Mouse (Mus musculus) left cerebral cortex, adult 2 months (tissue): ENCODE results near the gene Slc9a3r2. TPM values are rescaled to one million over a fixed set of nuclear protein-coding genes. Genes with fewer than 3 reads are reported as not detected.

Experiments used
- DNase-seq, 2 experiments: peaks; one replicate each; pipeline ENCODE4 v3.0.0; 2021 to 2022; ENCODE audit warnings: low spot score in 2 of 2, mixed read lengths in 1 of 2; ENCODE audit errors: extremely low spot score in 1 of 2
- H3K27ac ChIP-seq: fragments of 200-600 bp; 2 replicates; pipeline ENCODE4 v1.8.1; 2022
- H3K4me3 ChIP-seq: fragments of 200-600 bp; 2 replicates; pipeline ENCODE4 v1.8.1; 2022
- CTCF ChIP-seq: fragments of 200-600 bp; IDR thresholded peaks from 2 replicates; pipeline ENCODE4 v1.8.1; 2022; ENCODE audit warnings: antibody characterized with exemption, mild to moderate bottlenecking, moderate library complexity
- intact Hi-C: fragments of 180-260 bp; cut with DNase I; formaldehyde crosslinking; loops from one replicate; pipeline ENCODE4 v1.15.1; 2025
- total RNA-seq, 2 experiments: library from RNA; stranded (reverse); gene quantifications; 2 replicates each; pipeline ENCODE4 v1.2.3; 2021

Gene Slc9a3r2
- total RNA-seq, 2 experiments from 2014 or later: 50.2 to 51.0 TPM

- intact Hi-C loops: no loop called here
- no peak for DNase-seq
- peak within 1 kb of the TSS; percentile 30 for H3K4me3 ChIP-seq
- TF ChIP-seq CTCF: no peak; the same call in 1 of the 2 replicates
- no peak within 1 kb of the TSS for H3K27ac ChIP-seq
These were observed 8.1 kb upstream of the Slc9a3r2 start, which contains the start of gene Npw for GRCm38 (mm10) chr17:24658017-24658758. Npw (minus strand) TSS chr17:24658457.

DNA sequence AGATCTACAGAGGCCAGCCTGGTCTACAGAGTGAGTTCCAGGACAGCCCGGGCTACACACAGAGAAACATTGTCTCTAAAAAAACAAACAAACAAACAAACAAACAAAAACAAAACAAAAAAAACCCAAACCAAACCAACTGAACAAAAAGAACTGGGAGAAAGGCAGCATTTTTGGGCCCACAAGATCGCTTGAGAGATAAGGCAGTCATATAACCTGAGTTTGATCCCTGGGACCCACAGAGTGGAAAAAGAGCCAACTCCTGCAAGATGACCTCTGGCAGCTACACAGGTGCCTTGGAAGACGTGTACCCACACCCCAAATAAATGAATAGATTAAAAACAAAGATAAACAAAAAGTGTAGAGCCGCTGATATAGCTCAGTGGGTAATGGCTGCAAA, 4.8 kb upstream of the Slc9a3r2 start:
- no peak for TF ChIP-seq CTCF
- no peak for DNase-seq
- no peak overlapping the region for H3K27ac ChIP-seq
- H3K4me3 ChIP-seq: no peak overlapping the region
- intact Hi-C loops: loop anchor here (2.0 kb wide), 1 partner anchor 126 kb away; no protein-coding TSS in a partner anchor

DNA sequence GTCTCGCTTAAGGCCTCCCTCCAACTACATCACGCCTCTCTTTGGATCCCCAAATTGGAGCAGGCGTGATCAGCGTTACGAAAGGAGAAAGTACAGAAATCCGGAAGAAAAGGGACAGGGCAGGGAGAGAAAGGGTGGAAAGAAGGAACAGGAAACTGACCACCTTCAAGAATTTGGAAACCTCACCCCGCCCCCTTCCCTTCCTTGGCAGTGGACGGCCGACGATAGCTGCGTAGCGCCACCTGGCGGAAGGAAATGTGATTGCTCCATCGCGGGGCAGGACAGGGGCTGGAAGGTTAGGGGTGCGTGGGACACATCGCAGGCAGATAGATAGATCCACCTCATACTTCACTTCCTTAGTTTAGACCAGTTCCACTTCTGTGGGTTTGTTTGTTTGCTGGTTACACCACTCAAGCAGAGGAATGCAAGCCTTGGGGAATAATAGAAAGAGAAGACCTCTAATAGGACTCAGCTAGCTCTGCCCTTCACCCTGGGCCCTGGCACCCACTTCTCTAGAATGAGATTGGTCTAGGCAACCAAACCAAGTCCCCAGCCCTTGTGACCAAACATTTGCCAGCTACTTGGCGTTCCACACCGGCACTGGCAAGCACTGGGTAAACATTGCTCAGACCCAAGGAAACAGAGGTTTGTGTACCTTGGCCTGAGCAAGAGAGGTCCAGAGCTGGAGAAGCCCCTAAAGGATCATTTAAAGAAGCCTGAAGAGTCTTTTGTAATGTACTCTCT, 4.0 kb upstream of the Slc9a3r2 start:
- Histone ChIP-seq H3K4me3 (0 out of 2 replicates have a peak overlapping the region, but pooled peaks have one; percentile 16), H3K27ac (no peak overlapping the region)
- peak; percentile 47 to 70 for DNase-seq
- intact Hi-C loops: loop anchor here (2.0 kb wide), 1 partner anchor 125 kb away; no protein-coding TSS in a partner anchor
- TF ChIP-seq CTCF: peak; percentile 86

DNA sequence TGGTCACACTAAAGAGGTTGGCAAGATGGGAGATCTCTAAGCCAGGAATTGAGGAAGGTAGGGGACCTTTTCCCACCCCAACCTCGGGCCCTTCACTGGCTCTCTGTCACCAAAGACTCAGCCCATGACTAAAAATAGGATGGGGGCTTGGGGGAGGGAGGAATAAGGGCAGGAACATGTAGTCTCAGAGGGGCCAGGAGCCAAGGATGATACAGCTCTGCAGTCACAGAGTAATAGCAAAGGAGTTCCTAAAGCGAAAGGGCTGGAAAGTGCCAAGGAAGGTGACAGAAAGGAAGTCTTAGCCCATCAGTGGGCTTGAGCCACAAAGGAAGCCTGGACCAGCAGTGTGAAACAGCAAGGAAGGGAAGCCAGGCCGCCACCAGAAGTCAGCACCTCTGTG, 1.7 kb upstream of the Slc9a3r2 start:
- Histone ChIP-seq H3K4me3 (no peak overlapping the region), H3K27ac (no peak overlapping the region)
- intact Hi-C loops: no loop called here
- no peak for TF ChIP-seq CTCF
- no peak for DNase-seq

- DNase-seq: no peak
- no peak for TF ChIP-seq CTCF
- peak overlapping the region; percentile 94 for H3K4me3 ChIP-seq
- intact Hi-C loops: no loop called here
- peak overlapping the region; percentile 95 for H3K27ac ChIP-seq
These were observed 639 bp upstream of the Slc9a3r2 start for GRCm38 (mm10) chr17:24650766-24651165.

DNA sequence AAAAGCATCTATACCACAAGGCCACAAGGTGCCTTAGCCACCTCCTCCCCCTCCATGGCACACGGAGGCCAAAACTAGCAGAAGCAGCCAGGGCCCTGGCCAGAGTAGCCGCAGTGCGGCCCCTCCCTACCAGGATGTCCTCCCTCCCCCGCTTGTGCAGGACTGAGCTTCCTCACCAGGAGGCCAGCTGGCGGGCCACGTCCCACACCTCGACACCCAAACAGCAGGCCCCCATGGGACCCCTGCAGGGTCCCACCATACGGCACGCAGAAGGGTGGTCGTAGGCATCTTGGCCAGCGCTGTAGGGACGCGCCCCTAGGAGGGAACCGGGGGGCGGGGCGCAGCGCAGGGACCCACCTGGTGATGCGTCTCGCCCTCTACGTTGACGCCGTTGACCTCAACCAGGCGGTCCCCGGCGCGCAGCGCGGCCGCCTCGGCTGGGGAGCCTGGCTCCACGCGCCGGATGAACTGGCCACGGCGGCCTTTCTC, 502 bp downstream of the Slc9a3r2 start:
- Histone ChIP-seq H3K27ac (peak overlapping the region; percentile 95), H3K4me3 (peak overlapping the region; percentile 94)
- peak in 1 of 2 experiments; percentile 46 for DNase-seq
- TF ChIP-seq CTCF: no peak; the same call in 1 of the 2 replicates
- intact Hi-C loops: no loop called here

DNA sequence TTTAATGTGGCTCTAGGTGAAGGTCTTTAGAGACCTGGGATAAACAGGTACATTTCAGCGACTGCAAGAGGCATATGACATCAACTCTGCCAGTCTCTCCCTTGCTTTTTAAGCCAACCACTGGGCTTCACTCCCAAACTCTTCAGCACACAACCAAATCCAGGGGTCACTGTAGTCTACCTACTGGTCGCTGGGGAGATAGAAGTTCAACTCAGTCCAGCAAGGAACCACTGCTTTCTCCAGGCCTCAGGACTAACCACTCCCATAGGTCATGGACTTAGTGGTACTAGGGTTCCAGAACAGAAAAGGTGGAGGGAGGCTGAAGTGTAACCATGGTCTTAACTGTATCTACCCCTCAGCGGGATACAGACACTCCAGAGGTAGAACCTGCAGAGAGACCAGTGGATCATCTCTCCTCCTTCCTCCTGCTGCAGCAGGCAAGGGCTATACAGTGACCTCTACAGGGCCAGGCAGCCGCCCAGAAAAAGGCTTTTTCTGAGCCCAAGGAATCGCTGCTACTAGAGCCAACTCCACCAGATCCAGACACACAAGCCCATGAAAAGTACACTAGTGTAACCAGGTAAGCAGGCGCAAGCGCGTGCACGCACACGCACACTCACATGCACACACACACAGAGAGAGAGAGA, 1.3 kb downstream of the Slc9a3r2 start:
- Histone ChIP-seq H3K27ac (peak overlapping the region; percentile 67; the same call in 1 of the 2 replicates), H3K4me3 (peak overlapping the region; percentile 94)
- no peak for DNase-seq
- no peak for TF ChIP-seq CTCF
- intact Hi-C loops: no loop called here

DNA sequence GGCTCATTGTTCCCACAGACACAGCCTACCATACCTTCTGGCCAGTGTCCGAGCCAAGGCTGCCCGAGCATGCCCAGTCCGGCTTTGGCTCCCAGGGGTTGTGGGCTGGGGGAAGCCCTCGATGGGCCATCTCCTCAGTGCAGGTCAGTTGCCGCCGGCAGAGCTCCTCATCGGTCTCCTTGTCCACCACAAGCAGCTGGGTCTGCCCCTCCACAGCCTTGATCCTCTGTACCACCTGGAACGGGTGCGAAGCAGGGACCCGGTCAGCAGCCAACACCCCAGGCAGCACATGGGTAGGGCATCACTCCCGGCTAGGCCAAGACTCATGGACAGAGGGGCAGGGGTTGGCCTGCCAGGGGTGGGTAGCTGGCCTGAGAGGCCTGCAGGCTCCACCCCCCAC, 2.6 kb downstream of the Slc9a3r2 start:
- intact Hi-C loops: no loop called here
- H3K4me3 ChIP-seq: peak overlapping the region; percentile 30
- no peak for DNase-seq
- peak overlapping the region; percentile 62 for H3K27ac ChIP-seq
- no peak for TF ChIP-seq CTCF

DNA sequence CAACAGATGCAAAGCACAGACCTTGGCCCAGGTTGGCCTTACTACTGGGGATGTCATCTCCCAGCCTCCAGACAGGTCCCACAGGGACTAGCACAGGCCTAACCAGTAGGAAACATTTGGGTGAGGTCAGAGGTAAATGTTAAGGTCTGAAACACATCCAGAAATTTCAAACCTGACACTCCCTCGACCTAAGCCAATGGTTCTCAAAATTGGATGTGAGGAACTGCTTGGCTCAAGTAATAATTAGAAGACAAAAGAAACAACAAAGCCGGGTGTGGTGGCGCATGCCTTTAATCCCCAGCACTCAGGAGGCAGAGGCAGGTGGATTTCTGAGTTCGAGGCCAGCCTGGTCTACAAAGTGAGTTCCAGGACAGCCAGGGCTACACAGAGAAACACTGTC, 3.7 kb downstream of the Slc9a3r2 start:
- no peak for TF ChIP-seq CTCF
- intact Hi-C loops: no loop called here
- Histone ChIP-seq H3K27ac (peak overlapping the region; percentile 62; the same call in 1 of the 2 replicates), H3K4me3 (no peak overlapping the region)
- no peak for DNase-seq

DNA sequence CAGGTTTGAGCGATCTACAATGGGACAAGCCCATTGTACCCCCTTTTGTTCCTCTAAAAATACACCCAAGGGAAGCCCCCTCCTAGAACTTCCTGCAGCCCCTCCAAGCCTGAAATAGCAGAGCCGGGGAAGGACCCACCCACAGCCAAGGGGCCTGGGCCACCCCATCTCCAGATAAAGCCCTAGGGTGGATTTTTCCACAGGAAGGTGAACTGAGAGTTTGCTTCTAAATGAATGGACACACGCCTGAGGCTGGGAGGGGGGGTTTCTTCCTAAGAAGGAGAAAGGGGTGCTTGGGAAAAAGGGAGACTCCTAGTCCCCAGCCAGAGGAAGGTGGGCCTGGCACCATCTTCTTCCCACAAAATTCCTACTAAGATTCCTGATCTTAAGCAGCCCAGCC, 4.2 kb downstream of the Slc9a3r2 start:
- Histone ChIP-seq H3K27ac (peak overlapping the region; percentile 85), H3K4me3 (no peak overlapping the region)
- no peak for DNase-seq
- no peak for TF ChIP-seq CTCF
- intact Hi-C loops: no loop called here

DNA sequence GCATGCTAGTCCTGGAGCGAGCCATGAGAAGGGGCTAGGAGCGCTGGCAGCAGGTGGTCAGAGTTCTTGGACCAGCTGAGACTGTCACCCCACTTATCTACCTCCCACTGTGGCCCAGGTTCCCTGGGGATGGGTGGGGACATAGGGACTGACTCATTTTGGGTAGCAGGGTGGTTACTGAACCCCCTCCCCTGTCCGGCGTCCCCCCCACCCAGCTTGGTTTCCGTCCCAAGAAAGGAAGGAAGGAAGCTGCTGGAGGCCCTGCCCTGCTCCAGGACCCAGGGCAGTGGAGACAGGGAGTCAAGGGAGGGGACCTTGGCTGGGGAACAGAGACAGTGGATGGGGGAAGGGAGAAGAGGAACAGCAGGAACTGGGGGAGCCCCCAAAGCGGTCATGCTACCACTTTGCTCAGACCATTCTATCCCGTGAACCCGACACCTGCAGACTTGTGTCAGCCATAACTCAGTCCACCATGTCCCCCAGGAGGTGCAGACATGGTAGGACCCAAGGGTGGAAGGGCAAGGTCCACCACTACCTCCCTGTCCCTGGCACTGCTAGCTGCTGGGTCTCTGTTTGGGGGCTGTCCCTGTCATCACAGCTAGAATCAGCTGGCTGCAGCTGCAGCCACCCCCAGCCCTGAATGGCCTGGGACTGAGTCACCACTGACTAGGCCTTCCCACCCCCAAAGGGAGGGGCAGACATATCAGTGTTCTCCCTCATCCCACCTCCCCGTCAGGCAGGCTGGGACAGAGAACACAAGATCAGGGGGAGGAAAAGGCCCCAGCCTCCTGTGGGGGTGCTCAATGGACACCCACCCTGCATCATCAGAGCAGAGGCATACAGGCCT, 5.0 kb downstream of the Slc9a3r2 start:
- TF ChIP-seq CTCF: no peak
- peak overlapping the region; percentile 28; the same call in 1 of the 2 replicates for H3K4me3 ChIP-seq
- intact Hi-C loops: no loop called here
- DNase-seq: peak in 1 of 2 experiments; percentile 29
- H3K27ac ChIP-seq: peak overlapping the region; percentile 85
